Mouse (Mus musculus) forebrain, embryonic 10.5 days (tissue): ENCODE results near the gene Sult2a6. TPM values are rescaled to one million over a fixed set of nuclear protein-coding genes. Genes with fewer than 3 reads are reported as not detected.

Experiments used
- DNase-seq: peaks from one replicate; pipeline ENCODE4 v3.0.0-alpha.2; 2017; ENCODE audit warnings: low spot score; ENCODE audit errors: extremely low spot score
- H3K27ac ChIP-seq: fragments of 300-500 bp; sonication (generic); 2 replicates; pipeline ENCODE4 v1.5.1; 2016; ENCODE audit warnings: mild to moderate bottlenecking
- H3K27me3 ChIP-seq: fragments of 300-500 bp; sonication (generic); 2 replicates; pipeline ENCODE4 v1.6.1; 2016; ENCODE audit warnings: mild to moderate bottlenecking; ENCODE audit not compliant: poor library complexity, severe bottlenecking
- H3K36me3 ChIP-seq: fragments of 300-500 bp; sonication (generic); replicated peaks from 2 replicates; pipeline ENCODE4 v1.6.1; 2016; ENCODE audit warnings: mild to moderate bottlenecking, moderate library complexity
- H3K4me1 ChIP-seq: fragments of 300-500 bp; sonication (generic); 2 replicates; pipeline ENCODE4 v1.6.1; 2016
- H3K4me3 ChIP-seq: fragments of 300-500 bp; sonication (generic); 2 replicates; pipeline ENCODE4 v1.5.1; 2016; ENCODE audit warnings: mild to moderate bottlenecking, moderate library complexity
- H3K9me3 ChIP-seq: fragments of 300-500 bp; sonication (generic); 2 replicates; pipeline ENCODE4 v1.6.1; 2016; ENCODE audit warnings: mild to moderate bottlenecking, moderate library complexity
- WGBS: fragments of 180-500 bp; shearing (Covaris S2); methylation state at CpG from one replicate; pipeline ENCODE4 v1.1.7; 2016; 5-methylcytosine and 5-hydroxymethylcytosine counted together
- polyA plus RNA-seq: library from polyadenylated mRNA; unstranded; fragments of >200 nt; fragmentation: Nextera tagmentation; extraction: Ambion mirVana; gene quantifications from 2 replicates; pipeline ENCODE4 v1.2.1, GENCODE M21; 2016

Sult2a6 gene
- not detected in 2 replicates for polyA plus RNA-seq

DNA sequence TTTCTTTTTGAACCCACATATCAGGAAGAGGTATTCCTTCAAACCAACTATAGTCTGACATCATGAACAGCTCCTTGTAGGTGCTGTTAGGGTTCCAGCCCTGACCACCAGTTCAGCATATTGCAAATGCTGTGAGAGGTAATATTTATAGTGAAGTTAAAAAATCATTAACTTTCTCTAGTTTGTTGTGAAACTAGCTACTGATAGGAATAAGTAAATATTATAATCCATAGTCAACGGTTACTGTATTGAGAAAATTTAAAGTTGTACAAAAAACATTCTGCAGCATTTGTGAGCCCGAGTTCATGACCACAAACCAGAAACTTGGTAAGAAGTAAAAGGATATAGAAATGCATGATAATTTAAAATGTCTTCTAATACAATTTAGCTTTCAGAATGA, at the start of gene Sult2a6:
Gene Sult2a6, minus strand, starts transcription at position 101 of the 400 bp plus-strand sequence.
- Histone ChIP-seq H3K36me3 (no peaks in the 10 kb centered on the region), H3K9me3 (peaks cover 3% of the 10 kb centered on the region; the same call in 1 of the 2 replicates), H3K27ac (no peak within 1 kb of the TSS), H3K27me3 (no peaks in the 10 kb centered on the region), H3K4me1 (no peaks in the 10 kb centered on the region), H3K4me3 (no peak within 1 kb of the TSS)
- WGBS = 80% methylated on average over 2 of the region's 2 CpGs
- DNase-seq = no peak

DNA sequence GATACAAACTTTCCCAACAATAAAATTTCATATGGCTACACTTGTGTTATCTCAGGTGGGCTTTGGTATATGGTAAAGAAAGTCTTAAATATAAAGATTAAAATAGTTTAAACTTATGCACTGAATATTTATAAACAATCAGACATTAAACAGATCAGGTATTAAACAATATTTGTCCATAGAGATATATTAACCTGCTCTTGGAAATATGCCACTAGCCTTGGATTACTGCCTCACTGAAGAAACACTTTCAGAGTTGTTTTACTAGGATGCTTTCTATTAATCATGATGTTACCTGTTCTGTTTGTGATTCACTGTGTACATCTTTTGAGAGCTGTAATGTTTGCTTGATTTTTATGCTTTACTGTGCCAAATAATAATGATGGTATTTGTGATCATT, 39.4 kb downstream of the Sult2a6 start:
- H3K27ac ChIP-seq = no peak overlapping the region
- DNase-seq = no peak
- no peaks in the 10 kb centered on the region for H3K27me3 ChIP-seq
- H3K4me1 ChIP-seq = no peaks in the 10 kb centered on the region
- peaks cover 21% of the 10 kb centered on the region for H3K9me3 ChIP-seq
- H3K4me3 ChIP-seq = no peak overlapping the region
- H3K36me3 ChIP-seq = no peaks in the 10 kb centered on the region

DNA sequence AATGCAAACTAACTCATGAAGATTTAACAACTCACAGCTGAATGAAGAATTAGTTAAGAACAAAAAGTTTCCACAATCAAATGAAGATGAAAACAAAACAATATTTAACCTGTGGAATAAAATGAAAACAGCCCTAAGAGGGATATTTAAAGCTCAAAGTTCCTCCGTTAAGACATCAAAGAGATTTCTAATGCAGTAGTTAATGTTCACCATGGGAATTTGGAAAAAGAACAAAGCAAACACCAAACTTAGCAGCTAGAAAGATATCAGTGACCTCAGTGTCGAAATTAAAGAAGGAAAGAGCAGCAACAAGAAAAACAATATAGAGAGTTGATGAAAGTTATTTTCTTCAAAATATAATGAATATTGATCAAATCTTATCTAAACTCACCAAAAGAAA, 51.3 kb downstream of the Sult2a6 start:
- H3K27me3 ChIP-seq = no peaks in the 10 kb centered on the region
- DNase-seq = no peak
- peaks cover 3% of the 10 kb centered on the region for H3K9me3 ChIP-seq
- H3K4me3 ChIP-seq = no peak overlapping the region
- H3K36me3 ChIP-seq = no peaks in the 10 kb centered on the region
- WGBS = 81% methylated on average over 2 of the region's 2 CpGs
- no peak overlapping the region for H3K27ac ChIP-seq
- no peaks in the 10 kb centered on the region for H3K4me1 ChIP-seq

DNA sequence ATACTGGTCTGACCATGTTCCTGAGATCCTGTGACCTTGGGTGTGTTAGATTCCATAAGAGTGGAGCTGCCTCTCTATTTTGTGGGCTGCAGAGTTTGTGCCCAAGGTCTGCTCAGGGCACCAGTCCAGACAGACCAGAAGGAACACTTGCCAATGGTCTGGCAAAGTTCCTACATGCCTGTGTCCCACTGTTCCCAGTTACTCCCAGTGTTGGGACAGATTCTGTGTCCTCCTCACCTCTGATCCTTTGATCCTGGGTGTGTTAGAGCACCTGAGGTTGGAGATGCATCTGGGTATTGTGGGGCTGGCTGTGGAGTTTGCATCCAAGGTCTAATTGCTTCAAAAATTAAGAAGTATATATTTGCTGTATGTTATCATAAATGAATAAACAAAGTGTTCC, 52.2 kb downstream of the Sult2a6 start:
- H3K4me1 ChIP-seq = no peaks in the 10 kb centered on the region
- no peak for DNase-seq
- H3K27ac ChIP-seq = no peak overlapping the region

More for the DNA sequence above, 52.2 kb downstream of the Sult2a6 start:
- Histone ChIP-seq H3K27me3 (no peaks in the 10 kb centered on the region), H3K4me3 (no peak overlapping the region), H3K9me3 (peaks cover 3% of the 10 kb centered on the region), H3K36me3 (no peaks in the 10 kb centered on the region)

Other genes with a start within 250 kb of the Sult2a6 start
- not detected in 2 replicates for gene Sult2a3, start 131.8 kb downstream of the Sult2a6 start, polyA plus RNA-seq
- gene Obox8, start 78.7 kb upstream of the Sult2a6 start, polyA plus RNA-seq = not detected in 2 replicates
- gene Sult2a8, start 191.9 kb upstream of the Sult2a6 start, polyA plus RNA-seq = not detected in 2 replicates
- gene Sult2a7, start 239.4 kb upstream of the Sult2a6 start, polyA plus RNA-seq = not detected in 2 replicates